Mouse (Mus musculus) heart, adult 9 months (tissue): ENCODE results near the gene Il17re.

ENCODE experiments used
- DNase-seq, 2 experiments: peaks; one replicate each; pipeline ENCODE4 v3.0.0; 2022; ENCODE audit warnings: low spot score in 2 of 2

Gene Il17re

DNA sequence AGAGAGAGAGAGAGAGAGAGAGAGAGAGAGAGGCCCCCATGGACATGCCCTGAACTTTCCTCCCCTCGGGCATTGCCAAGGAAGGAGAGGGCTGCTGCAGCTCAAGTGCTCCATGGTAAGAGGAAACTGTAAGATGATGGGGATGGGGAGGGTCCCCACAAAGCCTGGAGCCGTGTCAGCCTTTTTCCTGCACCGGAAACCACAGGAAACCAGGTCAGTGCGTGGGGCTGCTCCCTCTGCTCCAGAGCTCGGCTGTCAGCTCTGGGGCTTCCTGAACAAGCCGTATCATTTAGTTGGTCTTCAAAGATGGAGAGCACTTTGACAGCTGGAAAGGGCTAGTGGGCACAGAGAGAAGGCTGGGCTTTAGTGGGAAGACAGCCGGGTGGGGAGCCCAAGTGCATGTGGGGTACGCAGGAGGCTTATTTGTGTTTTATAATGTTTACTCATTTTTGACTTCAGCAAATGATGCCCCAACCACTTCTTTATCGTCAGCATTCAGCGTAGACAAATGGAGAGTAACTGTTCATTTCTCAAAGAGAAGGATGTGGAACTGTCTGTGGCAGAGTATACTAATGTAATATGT lies at the start of gene Il17re:
Gene Il17re (plus strand): TSS at position 533 of the 583 bp plus-strand sequence.
- DNase-seq = no peak

DNA sequence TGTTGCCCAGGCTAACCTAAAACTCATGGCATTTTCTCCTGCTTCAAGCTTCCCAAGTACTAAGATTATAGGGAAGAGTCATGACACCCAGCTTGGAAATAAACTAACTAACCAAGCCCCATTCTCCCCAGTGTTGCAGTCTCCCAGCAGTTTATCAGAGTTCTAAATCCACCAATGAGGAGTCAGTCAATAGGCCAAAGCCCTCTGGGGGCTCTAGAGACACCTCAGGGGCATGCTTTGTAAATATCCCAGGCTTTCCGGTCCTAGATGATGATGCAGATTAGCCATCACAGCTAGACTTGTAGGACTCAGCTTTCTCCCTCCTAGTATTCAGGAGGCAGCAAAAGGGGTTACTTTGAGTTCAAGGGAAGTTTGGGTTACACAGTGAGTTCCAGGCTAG lies 48.3 kb upstream of the Il17re start:
- no peak for DNase-seq

DNA sequence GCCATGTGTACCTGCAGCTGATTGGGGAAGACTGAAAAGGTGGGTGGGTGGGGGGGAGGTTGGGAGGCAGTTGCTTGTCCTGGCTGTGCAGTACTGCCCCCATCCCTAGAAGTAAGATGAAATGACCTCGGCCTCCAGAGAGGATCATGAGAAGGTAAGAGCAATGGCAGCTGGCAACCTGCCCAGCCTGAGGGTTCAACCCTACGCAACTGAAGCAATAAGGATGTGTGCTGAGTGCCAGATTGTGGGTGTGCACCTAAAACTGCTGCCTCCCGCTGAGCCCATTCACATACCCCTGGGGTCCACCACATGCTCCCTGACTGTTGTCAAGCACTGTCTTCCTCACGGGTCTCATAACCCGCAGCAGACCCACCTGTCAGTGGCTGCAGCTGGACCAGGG lies 41.9 kb upstream of the Il17re start:
- no peak for DNase-seq

DNA sequence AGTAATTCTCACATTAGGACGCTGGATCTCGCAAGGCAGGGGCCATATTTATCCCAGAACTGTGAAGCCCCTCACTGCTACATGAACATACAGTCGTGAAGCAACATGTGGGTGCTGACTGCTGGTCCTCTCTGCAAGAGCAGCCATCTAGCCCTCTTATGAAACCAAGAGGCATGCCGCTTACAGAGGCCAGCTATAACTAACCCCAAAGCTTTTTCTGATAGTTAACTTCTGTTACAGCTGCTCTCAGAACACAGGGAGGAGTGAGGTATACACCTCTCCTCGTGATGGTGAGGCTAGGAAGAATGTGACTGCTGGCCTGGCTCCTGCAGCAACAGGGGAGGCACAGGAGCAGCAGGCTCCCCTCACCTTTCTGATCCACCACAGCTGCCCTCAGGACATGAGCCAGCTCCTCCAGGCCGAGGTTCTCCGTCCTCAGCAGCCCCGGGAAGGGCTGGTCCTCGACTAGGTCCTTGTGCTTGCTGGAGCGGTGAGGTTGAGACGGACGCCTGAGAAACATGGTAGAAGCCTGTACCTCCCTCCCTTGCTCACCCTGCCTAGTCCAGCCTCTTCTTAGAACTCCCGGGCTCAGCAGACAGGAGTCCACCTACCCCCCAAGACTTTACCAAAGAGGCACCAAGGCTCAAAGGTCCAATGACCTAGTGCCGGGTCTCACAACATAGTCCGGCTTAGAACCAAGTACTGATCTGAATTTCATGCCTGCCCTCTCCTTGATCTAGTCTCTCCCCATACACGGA lies 39.7 kb upstream of the Il17re start:
- no peak for DNase-seq

DNA sequence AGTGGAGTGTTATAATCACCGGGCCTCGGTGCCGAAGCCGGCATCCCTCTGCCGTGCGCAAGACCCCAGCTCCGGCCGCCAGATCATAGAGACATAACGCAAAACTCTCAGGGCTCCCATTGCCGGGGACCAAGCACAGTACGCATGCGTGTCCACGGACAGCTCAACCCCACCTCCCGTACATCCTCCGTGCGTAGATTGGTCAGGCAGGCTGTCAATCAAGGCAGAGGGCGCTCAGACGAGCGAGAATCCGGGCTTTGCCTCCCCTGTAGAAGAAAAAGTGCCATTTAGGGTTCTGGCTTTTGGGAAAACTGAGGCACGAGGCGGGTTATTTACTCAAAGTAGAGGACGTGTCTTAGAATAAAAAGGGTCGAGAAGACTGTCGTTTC lies 39.1 kb upstream of the Il17re start, which contains the start of gene Rpusd3:
Gene Rpusd3 (minus strand): TSS at position 142 of the 389 bp plus-strand sequence.
- peak; percentile 96 to 97 for DNase-seq

DNA sequence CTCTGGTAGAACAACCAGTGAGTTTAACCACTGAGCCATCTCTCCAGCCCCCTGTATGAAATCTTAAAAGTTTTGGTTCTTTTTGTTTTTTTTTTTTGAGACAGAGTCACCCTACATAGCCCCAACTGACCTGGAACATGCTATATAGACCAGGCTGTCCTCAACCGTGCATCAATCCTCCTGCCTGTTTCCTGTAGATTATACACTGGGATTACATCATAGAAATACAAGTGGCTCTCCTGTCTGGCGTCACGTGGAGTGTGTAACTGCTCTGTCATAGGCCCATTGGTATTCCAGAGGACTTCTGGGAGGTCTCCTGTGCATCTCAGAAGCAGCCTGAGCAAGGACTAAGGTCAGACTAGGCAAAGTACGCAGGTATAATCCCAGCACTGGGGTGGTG lies 35.3 kb upstream of the Il17re start:
- no peak for DNase-seq

DNA sequence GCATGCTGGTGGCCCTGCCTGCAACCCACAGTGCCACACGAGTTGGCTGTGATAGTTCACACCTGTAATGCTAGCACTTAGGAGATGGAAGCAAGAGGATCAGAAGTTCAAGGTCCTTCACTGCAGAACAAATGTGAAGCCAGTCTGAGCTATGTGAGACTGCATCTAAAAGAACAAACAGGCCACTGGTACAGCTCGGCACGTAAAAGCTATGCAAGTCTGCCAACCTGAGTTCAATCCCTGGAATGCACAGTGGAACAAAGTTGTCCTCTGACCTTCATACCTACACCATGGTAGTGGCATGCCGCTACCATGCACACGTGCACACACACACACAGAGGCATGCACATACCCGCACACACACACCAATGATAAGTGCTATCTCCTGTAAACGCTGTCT lies 34.1 kb upstream of the Il17re start:
- DNase-seq = no peak

DNA sequence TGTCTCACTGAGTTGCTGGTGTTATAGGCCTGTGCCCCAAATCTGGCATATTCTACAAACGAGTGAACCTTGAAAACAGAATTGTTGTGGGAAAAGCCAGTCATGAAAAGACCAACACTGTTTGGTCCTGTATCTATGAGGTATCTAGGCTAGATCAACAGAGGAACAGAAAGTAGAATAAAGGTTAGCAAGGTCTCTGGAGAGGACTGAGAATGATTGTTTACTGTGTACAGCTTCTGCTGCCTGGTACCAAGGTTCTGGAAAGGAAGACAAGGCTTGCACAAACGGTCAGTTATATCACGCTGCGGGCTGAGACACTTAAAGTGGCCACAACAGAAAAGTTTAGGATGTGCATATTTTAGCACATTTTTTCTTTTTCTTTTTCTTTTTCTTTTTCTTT lies 31.6 kb upstream of the Il17re start:
- DNase-seq = no peak

DNA sequence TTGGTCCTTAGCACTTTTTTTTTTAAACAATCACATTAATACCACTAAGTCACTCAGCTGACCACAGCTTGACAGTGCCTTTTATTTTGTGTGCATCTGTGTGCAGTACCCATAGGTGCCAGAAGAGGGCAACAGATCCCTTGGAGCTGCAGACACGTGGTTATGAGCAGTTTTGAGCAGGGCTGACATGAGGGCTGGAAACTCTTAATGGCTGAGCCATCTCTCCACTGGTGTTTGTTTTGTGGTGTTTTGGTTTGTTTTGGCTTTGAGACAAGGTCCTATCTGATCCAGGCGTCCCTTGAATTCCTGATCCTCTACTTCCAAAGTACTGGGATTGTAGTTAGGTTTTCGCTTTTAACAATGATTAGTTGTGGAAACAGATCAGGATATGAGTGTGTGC lies 30.9 kb upstream of the Il17re start:
- no peak for DNase-seq

DNA sequence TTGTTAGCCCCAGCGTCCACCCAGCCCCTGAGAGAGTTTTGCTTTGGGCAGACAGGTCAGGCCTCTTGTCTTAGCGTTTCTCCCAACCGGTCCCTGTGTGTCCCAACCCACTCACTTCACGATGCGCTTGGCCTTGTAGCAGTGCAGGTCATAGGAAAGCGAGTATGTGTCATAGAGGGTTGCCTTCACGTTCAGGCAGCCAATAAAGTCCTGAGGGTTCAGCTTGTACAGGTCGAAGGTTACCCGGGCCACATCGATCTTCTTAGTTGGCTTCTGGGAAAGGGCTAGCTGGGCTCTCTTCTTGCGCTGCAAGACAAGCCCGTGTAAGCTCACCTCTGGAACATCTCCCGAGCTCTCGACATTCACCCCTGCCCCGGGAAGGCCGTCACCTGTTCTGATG lies 30.3 kb upstream of the Il17re start:
- DNase-seq = no peak

DNA sequence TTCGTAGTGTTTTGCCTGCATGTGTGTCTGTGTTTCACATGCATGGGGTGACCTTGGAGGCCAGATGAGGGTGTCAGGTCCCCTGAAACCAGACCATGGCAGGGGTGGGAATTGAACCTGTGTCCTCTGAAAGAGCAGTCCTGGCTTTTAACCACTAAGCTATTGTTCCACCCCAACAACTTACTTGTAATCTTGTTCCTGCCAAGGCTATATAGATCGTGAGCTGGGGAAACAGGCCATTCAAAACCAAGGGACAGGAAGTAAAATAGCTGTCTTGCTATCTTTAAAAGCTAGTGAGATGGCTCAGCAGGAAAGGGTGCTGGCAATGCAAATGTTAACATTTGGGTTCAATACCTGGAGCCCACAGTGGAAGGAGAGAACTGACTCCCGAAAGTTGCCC lies 28.3 kb upstream of the Il17re start:
- DNase-seq = no peak

DNA sequence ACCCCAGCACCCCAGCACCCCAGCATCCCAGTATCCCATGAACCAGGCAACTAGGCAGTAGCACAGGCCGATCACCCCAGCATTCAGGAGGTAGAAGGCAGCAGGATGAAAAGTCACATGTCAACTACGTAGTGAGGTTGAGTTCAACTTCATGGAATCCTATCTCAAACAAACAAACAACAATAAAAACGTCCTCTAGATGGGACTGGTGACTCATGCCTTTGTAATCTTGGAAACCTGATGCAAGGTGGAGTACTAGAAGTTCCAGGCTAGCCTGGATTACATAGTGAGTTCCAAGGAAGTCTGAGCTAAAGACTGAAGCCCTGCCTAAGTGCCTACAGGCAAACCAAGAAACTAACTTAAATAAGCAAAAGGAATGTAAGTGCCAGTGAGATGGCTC lies 27.4 kb upstream of the Il17re start:
- DNase-seq = no peak

DNA sequence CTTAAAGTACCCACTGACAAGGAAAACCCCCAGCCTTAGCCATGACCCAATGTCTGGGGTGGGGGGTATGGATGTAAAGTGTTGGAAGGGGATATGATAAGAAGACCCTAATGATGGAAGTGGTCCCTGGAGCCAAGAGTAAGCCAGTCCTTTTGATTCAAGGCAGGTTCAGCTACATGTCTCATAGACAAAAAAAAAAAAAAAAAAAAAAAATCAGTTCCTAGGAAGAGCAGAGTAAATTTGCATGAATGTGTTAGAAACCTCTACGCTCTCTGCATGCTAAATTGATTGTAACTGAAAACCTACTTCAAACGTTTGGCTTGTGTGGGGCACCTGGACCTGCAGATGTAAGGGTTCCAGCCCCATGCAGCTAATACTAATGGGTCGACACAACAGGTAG lies 26.5 kb upstream of the Il17re start:
- no peak for DNase-seq

DNA sequence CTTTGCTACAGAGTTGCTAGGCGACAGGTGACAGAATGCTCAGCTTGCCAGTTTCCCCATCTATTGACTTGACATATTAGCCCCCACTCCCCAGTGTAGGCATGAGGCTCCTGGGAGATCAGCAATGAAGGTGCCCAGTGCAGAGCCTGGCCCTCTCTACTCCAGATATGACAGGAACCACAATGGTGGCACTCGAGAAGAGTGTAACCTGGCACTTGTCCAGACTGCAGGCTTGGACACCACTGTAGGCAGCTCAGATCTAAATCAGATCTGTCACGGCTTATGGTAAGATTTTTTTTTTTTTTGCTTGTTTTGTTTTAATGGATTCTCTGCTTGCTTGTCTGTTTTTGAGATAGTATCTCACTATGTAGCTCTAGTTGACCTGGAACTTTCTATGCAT lies 24.6 kb upstream of the Il17re start:
- no peak for DNase-seq

DNA sequence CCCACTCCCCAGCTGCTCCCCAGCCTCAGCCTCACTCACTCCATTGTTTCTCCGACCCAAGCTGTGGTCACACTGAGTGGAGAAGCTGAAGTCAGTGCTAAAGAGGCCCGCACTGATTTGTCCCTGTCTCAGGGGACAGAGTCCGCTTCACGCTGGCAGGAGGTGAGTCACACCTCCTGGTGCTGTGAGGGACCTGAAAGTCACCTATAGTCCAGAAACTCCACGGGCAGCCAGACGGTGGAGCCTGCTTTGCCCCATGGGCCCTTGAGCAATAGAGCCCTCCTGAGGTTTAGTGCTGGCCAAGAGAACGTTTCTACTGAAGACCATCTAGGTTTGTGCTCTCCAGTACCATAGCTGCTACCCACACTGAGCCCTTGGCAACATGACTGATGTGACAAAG lies 23.6 kb upstream of the Il17re start:
- DNase-seq = no peak

DNA sequence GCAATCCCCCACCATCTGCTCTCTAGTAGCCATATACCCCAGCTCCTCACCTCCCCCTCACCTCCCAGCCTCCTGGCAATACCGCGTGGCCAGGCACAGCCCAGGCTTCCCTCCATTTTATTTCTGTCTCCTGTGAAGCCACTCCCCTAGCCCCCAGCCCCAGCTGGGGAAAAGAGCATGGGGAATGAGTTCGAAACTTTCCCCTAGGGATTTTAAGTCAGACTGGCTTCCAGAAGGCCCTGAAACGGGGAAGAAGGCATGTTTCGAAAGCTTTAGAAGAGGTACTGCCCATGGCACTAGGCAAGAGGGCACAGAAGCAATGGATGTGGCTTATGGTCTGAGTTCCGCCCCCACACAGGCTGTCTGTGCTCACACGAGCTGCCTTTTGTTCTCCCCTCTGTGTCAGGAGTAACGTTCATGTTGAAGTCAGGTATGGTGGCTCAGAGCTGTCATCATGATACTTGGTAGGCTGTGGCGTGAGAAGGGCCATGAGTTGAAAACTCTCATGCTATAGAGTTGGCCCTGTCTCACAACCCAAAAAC lies 22.5 kb upstream of the Il17re start, which contains the start of gene Cidec:
Gene Cidec (minus strand): TSS at position 97 of the 542 bp plus-strand sequence.
- DNase-seq = no peak

DNA sequence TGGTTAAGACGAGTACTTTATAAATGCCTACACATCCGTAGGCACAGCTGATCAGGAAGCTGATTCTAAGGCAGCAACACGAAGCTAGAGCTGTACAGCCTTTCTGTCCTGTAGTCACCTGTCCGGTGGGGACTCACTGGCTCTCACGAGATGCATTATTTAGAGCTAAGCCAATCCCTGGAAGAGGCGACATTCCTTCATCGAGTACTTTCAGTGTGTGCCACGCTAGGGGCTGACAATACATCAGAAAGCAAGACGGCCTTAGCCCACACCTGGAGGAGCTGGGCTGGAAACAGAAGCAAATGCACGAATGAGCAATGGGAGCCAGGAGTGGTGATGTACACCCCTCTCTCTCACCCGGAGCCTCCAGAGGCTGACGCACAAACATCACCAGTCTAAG lies 21.1 kb upstream of the Il17re start:
- DNase-seq = no peak

DNA sequence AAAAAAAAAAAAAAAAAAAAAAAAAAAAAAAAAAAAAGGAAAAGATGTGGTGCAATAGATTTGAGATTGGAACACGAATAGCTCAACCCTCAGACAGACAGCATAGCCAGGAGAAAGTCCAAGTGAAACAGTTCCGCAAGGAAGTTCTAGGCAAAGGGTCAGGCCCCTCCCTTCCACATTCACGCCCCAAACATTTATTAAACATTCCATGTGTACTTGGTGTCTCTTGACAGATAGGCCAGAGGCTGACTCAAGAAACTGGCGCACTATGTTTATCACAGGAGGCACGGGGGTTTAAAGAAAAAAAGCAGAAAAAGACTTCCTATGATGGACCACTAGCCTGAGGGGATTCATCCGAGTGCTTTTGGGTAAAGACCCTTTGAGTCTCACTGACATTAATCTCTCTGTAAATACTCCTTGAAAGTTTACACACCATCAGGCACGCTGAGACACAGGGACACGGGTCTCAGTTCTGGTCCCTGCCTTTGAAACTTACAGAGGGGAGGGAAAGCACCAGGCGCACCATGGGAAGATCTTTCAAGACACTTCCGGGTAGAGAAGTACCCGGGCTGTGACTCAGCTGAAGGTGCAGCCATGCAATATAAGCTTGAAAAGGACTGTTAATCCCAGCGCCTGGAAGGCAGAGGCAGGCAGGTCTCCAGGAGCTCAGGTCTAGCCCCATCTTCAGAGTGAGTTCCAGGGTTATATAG lies 19.4 kb upstream of the Il17re start:
- no peak for DNase-seq

DNA sequence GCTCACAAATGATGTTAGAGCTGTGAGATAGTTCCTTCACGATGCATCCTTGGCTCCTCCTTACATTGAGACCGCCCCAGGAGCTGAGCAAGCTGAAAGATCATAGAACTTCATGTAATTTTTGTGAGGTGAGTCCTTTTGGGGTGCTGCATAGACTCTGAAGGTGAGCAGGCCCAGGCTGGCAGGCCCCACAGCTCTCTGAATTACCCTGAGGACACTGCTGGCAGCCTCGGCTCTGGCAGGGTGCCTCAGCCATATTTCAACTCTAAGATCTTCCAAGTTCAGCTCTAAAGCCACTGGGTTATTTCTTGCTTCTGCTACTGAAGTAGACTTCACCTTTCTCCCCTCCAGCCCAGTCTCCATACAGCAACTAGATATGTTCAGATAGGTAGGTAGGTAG lies 17.6 kb upstream of the Il17re start:
- no peak for DNase-seq

DNA sequence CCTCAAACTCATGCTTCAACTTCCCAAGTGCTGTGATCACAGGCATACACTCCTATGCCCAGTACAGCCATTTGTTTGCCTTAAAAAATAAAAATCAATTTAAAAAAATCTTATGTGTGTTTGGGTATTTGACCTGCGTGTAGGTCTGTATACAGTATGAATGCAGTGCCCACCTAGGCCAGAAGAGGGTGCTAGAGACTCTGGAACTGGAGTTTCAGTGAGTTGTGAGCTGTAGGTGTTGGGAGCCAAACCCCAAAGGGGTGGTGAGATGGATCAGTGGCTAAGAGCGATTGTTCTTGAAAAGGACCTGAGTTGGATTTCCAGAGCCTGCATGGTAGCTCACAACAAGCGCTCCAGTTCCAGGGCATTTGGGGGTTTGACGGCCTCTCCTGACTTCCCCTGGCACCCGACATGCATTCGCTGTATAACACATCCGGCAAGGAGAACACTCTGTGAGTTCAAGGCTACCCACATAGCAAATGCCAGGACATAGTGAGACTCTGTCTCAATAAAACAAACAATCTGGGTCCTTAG lies 17.1 kb upstream of the Il17re start:
- peak; percentile 26 to 51 for DNase-seq

DNA sequence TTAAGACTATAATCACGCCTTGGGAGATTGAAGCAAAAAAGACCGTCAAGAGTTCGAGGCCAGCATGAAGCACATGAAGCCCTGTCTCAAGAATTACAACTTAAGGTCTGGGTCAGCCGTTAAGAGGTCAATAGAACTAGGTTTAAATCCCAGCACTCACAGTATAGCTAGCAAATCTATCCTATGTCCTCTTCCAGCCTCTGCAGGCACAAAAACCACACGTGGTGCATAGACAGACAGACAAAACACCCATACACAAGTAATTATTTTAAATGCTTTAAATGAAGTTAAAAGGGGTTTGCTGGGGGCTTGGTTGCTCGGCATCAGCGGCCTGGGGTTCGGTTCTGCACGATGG lies 16.2 kb upstream of the Il17re start:
- DNase-seq = no peak

DNA sequence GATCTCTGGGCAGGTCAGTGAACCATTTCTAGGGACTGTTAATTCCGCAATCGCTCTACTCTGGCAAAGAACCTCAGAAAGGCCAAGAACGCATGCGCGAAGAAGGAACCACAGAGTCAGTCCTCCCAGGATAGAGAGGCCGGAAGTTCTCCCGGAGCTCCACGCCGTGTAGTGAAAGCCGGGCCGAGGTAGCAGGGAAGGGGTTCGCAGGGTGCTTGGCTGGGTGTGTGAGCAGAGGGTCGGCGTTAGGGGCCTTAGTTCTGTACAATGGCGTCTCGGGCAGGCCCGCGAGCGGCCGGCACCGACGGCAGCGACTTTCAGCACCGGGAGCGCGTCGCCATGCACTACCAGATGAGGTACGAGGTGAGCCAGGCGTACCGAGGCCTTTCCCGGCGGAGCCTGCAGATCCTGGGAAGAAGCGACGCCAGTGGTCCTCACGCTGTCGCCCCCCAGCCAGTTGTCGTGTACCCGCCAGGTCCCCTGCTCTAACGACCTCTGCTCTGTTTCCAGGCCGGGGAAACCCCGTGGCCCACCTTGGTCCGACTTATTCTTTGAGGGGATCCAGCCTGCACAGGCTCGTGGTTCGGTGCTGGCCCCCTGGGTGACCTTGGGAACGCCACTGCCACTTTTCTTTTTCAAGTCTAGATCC lies 15.7 kb upstream of the Il17re start, which contains the start of gene Jagn1:
Gene Jagn1 (plus strand): TSS at position 128 of the 649 bp plus-strand sequence.
- peak; percentile 88 to 93 for DNase-seq
